Mouse (Mus musculus): ENCODE data around the gene Fgf18. TPM values are rescaled to one million over a fixed set of nuclear protein-coding genes. Genes with fewer than 3 reads are reported as not detected.

Gene Fgf18
- polyA plus RNA-seq, 1 experiment from 2014 or later = 0.76 TPM

DNA sequence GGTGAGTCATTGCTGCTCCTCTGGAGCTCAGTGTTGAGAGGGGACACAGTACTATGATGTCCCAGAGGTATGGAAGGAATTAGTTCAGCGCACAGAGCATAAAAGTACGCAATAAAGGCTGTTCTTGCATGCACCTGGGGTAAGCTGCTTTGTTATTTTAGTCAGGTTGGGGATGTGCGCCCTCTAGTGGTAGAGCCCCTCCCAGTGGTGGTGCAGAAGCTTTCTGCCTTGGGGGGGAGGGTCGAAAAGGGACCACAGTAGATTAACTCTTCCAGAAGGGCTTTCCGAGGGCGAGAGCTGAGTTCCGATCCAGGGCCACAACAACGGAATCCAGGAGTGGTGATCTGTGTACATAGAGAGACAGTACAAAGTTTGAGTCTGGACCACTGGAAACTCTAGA is 49.3 kb downstream of the Fgf18 start:
- ATAC-seq (replicated peaks; ENCODE audit: low FRiP score, low read depth) (no peak), DNase-seq (ENCODE audit: low spot score) (peak; percentile 42)
- H3K36me3 ChIP-seq (ENCODE audit: insufficient read depth, low read length) = no peaks in the 10 kb centered on the region
- no peaks in the 10 kb centered on the region for H3K9me3 ChIP-seq (replicated peaks; ENCODE audit: low read length)
- H3K4me2 ChIP-seq (ENCODE audit: low read length) = no peak overlapping the region
- 0 out of 2 replicates have a peak, but pooled peaks cover 2% of the 10 kb centered on the region for H3K4me1 ChIP-seq (replicated peaks; ENCODE audit: insufficient read depth, low read length)
- H3K27ac ChIP-seq = no peak overlapping the region
- H3K4me3 ChIP-seq (replicated peaks; ENCODE audit: low read depth, low read length) = no peak overlapping the region
- TF ChIP-seq CTCF (IDR thresholded peaks at IDR 0.05; ENCODE audit: low read depth) = peak; percentile 78
- 46% methylated on average over 8 of the region's 8 CpGs for WGBS
- no peaks in the 10 kb centered on the region for H3K27me3 ChIP-seq (ENCODE audit: insufficient read depth, low read length)
- H3K9ac ChIP-seq (ENCODE audit: low read depth, low read length) = no peak overlapping the region

DNA sequence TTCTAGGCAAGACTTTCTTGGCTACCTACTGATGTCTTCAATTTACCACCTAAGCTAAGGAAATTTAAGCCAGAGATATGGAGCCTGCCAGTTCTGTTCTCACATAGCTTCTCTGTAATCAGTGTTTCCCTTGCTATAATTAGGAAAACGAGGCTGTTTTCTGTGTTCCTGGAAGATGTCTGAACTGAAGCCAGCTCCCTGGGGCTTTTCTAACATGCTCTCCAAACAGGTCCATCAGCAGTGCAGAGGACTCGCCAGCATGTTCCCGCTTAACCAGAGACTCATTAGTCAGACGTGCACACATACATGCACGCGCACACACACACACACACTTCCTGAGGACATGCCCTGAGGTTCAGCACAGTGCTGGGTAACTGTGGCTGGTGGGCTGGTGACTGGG is 57.3 kb downstream of the Fgf18 start:
- Histone ChIP-seq H3K27me3 (ENCODE audit: insufficient read depth, low read length) (no peaks in the 10 kb centered on the region), H3K4me1 (replicated peaks; ENCODE audit: insufficient read depth, low read length) (no peaks in the 10 kb centered on the region), H3K9ac (ENCODE audit: low read depth, low read length) (no peak overlapping the region), H3K4me2 (ENCODE audit: low read length) (no peak overlapping the region), H3K36me3 (ENCODE audit: insufficient read depth, low read length) (no peaks in the 10 kb centered on the region), H3K27ac (no peak overlapping the region), H3K4me3 (replicated peaks; ENCODE audit: low read depth, low read length) (no peak overlapping the region), H3K9me3 (replicated peaks; ENCODE audit: low read length) (no peaks in the 10 kb centered on the region)
- DNase-seq (ENCODE audit: low spot score) (no peak), ATAC-seq (replicated peaks; ENCODE audit: low FRiP score, low read depth) (no peak)
- WGBS = 71% methylated on average over 6 of the region's 6 CpGs
- no peak for TF ChIP-seq CTCF (IDR thresholded peaks at IDR 0.05; ENCODE audit: low read depth)

GRCm38 (mm10) chr11:33088181-33088580 is 59.0 kb downstream of the Fgf18 start:
- Histone ChIP-seq H3K4me2 (ENCODE audit: low read length) (no peak overlapping the region), H3K27ac (no peak overlapping the region), H3K36me3 (ENCODE audit: insufficient read depth, low read length) (no peaks in the 10 kb centered on the region), H3K4me1 (replicated peaks; ENCODE audit: insufficient read depth, low read length) (no peaks in the 10 kb centered on the region), H3K4me3 (replicated peaks; ENCODE audit: low read depth, low read length) (no peak overlapping the region), H3K9me3 (replicated peaks; ENCODE audit: low read length) (no peaks in the 10 kb centered on the region), H3K9ac (ENCODE audit: low read depth, low read length) (no peak overlapping the region), H3K27me3 (ENCODE audit: insufficient read depth, low read length) (no peaks in the 10 kb centered on the region)
- ATAC-seq (replicated peaks; ENCODE audit: low FRiP score, low read depth) (no peak), DNase-seq (ENCODE audit: low spot score) (no peak)
- TF ChIP-seq CTCF (IDR thresholded peaks at IDR 0.05; ENCODE audit: low read depth) = no peak
- 59% methylated on average over 1 of the region's 1 CpGs for WGBS

DNA sequence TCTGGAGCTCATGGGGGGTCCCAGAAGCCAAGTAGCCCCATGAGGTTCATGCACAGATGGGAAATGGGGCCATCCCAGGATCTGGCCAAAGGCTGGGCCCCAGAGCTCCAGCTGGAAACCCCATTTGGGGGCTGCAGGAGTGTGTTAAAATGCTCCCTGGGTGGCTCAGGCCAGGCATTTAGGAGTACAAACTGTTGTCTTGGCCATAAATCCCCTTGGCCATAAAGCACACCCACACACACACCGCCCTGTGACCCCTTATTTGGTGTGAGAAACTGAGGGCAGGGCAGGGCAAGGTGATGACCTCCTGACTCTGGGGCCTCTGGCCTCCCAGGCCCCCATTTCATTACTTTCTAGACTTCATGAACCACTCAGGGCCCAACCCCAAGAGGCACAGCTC is 61.2 kb downstream of the Fgf18 start:
- no peak for TF ChIP-seq CTCF (IDR thresholded peaks at IDR 0.05; ENCODE audit: low read depth)
- DNase-seq (ENCODE audit: low spot score) (no peak), ATAC-seq (replicated peaks; ENCODE audit: low FRiP score, low read depth) (no peak)
- no peak overlapping the region for H3K4me3 ChIP-seq (replicated peaks; ENCODE audit: low read depth, low read length)
- no peak overlapping the region for H3K9ac ChIP-seq (ENCODE audit: low read depth, low read length)
- H3K27me3 ChIP-seq (ENCODE audit: insufficient read depth, low read length) = no peaks in the 10 kb centered on the region
- H3K4me2 ChIP-seq (ENCODE audit: low read length) = no peak overlapping the region
- no peaks in the 10 kb centered on the region for H3K4me1 ChIP-seq (replicated peaks; ENCODE audit: insufficient read depth, low read length)
- no peak overlapping the region for H3K27ac ChIP-seq
- H3K9me3 ChIP-seq (replicated peaks; ENCODE audit: low read length) = no peaks in the 10 kb centered on the region
- WGBS = 55% methylated on average over 1 of the region's 1 CpGs
- H3K36me3 ChIP-seq (ENCODE audit: insufficient read depth, low read length) = no peaks in the 10 kb centered on the region

GRCm38 (mm10) chr11:33085514-33085913 is 61.7 kb downstream of the Fgf18 start:
- no peaks in the 10 kb centered on the region for H3K4me1 ChIP-seq (replicated peaks; ENCODE audit: insufficient read depth, low read length)
- TF ChIP-seq CTCF (IDR thresholded peaks at IDR 0.05; ENCODE audit: low read depth) = no peak
- ATAC-seq (replicated peaks; ENCODE audit: low FRiP score, low read depth) = no peak
- no peaks in the 10 kb centered on the region for H3K9me3 ChIP-seq (replicated peaks; ENCODE audit: low read length)
- no peaks in the 10 kb centered on the region for H3K36me3 ChIP-seq (ENCODE audit: insufficient read depth, low read length)
- H3K4me3 ChIP-seq (replicated peaks; ENCODE audit: low read depth, low read length) = no peak overlapping the region
- 47% methylated on average over 4 of the region's 4 CpGs for WGBS
- no peak overlapping the region for H3K9ac ChIP-seq (ENCODE audit: low read depth, low read length)
- H3K27me3 ChIP-seq (ENCODE audit: insufficient read depth, low read length) = no peaks in the 10 kb centered on the region
- no peak overlapping the region for H3K4me2 ChIP-seq (ENCODE audit: low read length)
- no peak overlapping the region for H3K27ac ChIP-seq
- DNase-seq (ENCODE audit: low spot score) = no peak

DNA sequence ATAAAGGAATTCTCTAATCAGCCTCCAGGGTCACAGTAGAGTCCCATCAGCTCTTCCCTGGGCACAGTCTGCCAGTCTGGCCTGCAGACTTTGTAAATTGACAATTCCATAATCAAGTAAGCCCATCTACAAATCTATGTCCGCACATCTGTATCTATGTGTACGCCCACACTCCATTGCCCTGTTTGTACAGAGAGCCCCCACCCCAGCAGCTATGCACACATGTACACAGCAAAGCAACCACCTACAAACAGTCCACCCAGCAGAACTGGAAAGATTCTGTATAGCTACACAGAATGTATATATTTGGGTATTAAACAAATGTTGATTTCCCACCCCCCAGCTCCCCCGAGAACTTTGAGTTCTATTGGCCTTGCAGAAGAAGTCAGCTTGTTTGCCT is 62.1 kb downstream of the Fgf18 start:
- DNase-seq (ENCODE audit: low spot score) = no peak
- Histone ChIP-seq H3K4me2 (ENCODE audit: low read length) (no peak overlapping the region), H3K4me1 (replicated peaks; ENCODE audit: insufficient read depth, low read length) (no peaks in the 10 kb centered on the region), H3K9ac (ENCODE audit: low read depth, low read length) (no peak overlapping the region), H3K9me3 (replicated peaks; ENCODE audit: low read length) (no peaks in the 10 kb centered on the region), H3K27ac (no peak overlapping the region), H3K36me3 (ENCODE audit: insufficient read depth, low read length) (no peaks in the 10 kb centered on the region), H3K4me3 (replicated peaks; ENCODE audit: low read depth, low read length) (no peak overlapping the region), H3K27me3 (ENCODE audit: insufficient read depth, low read length) (no peaks in the 10 kb centered on the region)
- ATAC-seq (replicated peaks; ENCODE audit: low FRiP score, low read depth) = no peak
- no peak for TF ChIP-seq CTCF (IDR thresholded peaks at IDR 0.05; ENCODE audit: low read depth)
- WGBS = 93% methylated on average over 3 of the region's 3 CpGs

- Histone ChIP-seq H3K9ac (ENCODE audit: low read depth, low read length) (no peak overlapping the region), H3K27ac (no peak overlapping the region), H3K4me1 (replicated peaks; ENCODE audit: insufficient read depth, low read length) (no peaks in the 10 kb centered on the region), H3K9me3 (replicated peaks; ENCODE audit: low read length) (no peaks in the 10 kb centered on the region), H3K4me3 (replicated peaks; ENCODE audit: low read depth, low read length) (no peak overlapping the region), H3K27me3 (ENCODE audit: insufficient read depth, low read length) (no peaks in the 10 kb centered on the region), H3K36me3 (ENCODE audit: insufficient read depth, low read length) (no peaks in the 10 kb centered on the region), H3K4me2 (ENCODE audit: low read length) (no peak overlapping the region)
- WGBS = 73% methylated on average over 2 of the region's 2 CpGs
- no peak for TF ChIP-seq CTCF (IDR thresholded peaks at IDR 0.05; ENCODE audit: low read depth)
- ATAC-seq (replicated peaks; ENCODE audit: low FRiP score, low read depth) (no peak), DNase-seq (ENCODE audit: low spot score) (peak; percentile 56)
These were observed 63.2 kb downstream of the Fgf18 start for GRCm38 (mm10) chr11:33084041-33084440.
